Mouse (Mus musculus) brain, embryonic 14.5 days (tissue): ENCODE results near the gene Gm49027.

Source experiments
- CTCF ChIP-seq: fragments of 200-500 bp; IDR thresholded peaks from 2 replicates; pipeline ENCODE4 v1.5.1; 2012; ENCODE audit warnings: inconsistent platforms, mild to moderate bottlenecking, moderate library complexity, borderline replicate concordance; ENCODE audit not compliant: insufficient read depth, insufficient read length; ENCODE audit errors: extremely low read depth
- POLR2A ChIP-seq: fragments of 200-500 bp; IDR thresholded peaks from 2 replicates; pipeline ENCODE4 v1.6.1; 2012; ENCODE audit warnings: mild to moderate bottlenecking, inconsistent platforms, borderline replicate concordance; ENCODE audit not compliant: poor library complexity, insufficient read depth, insufficient read length, severe bottlenecking; ENCODE audit errors: extremely low read depth

- TF ChIP-seq CTCF: no peak
- TF ChIP-seq POLR2A: no peak
These were observed 60.6 kb downstream of the Gm49027 start for GRCm38 (mm10) chr5:123464638-123465037.
